17 mouse cellular contexts compared by ENCODE assay signal in the genomic region with DNA sequence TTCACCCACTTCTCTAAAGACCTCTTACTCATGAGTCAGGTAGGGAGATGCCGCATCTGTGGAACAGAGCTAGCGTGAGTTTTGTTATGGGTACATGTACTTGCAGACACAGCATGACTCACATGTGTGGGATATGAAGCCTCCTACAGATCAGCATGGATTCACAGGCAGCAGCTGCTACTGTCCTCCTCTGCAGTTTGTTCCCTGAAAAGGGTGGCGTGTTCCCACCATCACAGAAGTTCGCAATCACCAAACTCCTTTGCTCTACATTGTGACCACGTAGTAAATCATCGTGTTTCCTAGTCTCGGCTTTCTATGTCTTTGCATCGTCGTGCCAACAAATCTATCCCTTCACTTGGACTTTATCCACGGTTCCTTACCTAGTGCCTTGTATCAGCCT.
A peak's percentile ranks its signal among the peaks of the same experiment; 100 is the strongest.
DNase-seq lines count a peak whose midpoint lies in the region; ATAC-seq lines count a peak whose summit lies in the region.
"Had no signal": no experiment of that assay in that cellular context is flagged by ENCODE, and none has a peak within 500 bp of the region (broad histone marks: within the 10 kb centered on the region; RNA-seq: fewer than 3 reads in every experiment).

No protein-coding gene starts in this region.

- DNase-seq in frontal cortex, postnatal 10 days (ENCODE audit: low spot score in 2 of 2) = peak; percentile 16 to 61
- peak; percentile 85 to 91 for DNase-seq in layer of hippocampus, adult 8-10 months (ENCODE audit: low spot score in 2 of 2)
- DNase-seq in left cerebral cortex, adult 9 months (ENCODE audit: low spot score in 2 of 2) = peak; percentile 87 to 88
- peak; percentile 80 for DNase-seq in right cerebral cortex, postnatal 25 days
- no peak for DNase-seq in thymus, postnatal 0 days (ENCODE audit: low spot score)
- no peak for DNase-seq in T-cell, adult 2 months (ENCODE audit: low spot score)
- DNase-seq: cerebellum, adult 2 months; embryo, embryonic 11 days; kidney, adult 11 months; kidney, postnatal 25 days had no signal

- H3K9ac ChIP-seq in forebrain, embryonic 13.5 days = no peak overlapping the region
- H3K9ac ChIP-seq: hindbrain, embryonic 14.5 days had no signal

- 93% methylated on average over 10 of the region's 10 CpGs for WGBS in forebrain, embryonic 13.5 days

- H3K4me3 ChIP-seq in forebrain, embryonic 13.5 days = no peak overlapping the region

- no peaks in the 10 kb centered on the region for H3K27me3 ChIP-seq in forebrain, embryonic 13.5 days
- H3K27me3 ChIP-seq: CH12.LX had no signal

- ATAC-seq in forebrain, embryonic 13.5 days = no peak
- ATAC-seq: forebrain, embryonic 16.5 days; lung, postnatal 0 days had no signal

- H3K4me2 ChIP-seq in forebrain, embryonic 13.5 days = no peak overlapping the region
- H3K4me2 ChIP-seq: hindbrain, embryonic 14.5 days; midbrain, embryonic 11.5 days had no signal

- no peaks in the 10 kb centered on the region for H3K36me3 ChIP-seq in forebrain, embryonic 13.5 days (ENCODE audit: poor library complexity, severe bottlenecking)

- no peaks in the 10 kb centered on the region for H3K4me1 ChIP-seq in forebrain, embryonic 13.5 days

- no peak overlapping the region for H3K27ac ChIP-seq in forebrain, embryonic 13.5 days
- H3K27ac ChIP-seq: hindbrain, embryonic 14.5 days; stomach, postnatal 0 days had no signal

- no peaks in the 10 kb centered on the region for H3K9me3 ChIP-seq in forebrain, embryonic 13.5 days (replicated peaks)

Comparison
In these comparisons a context has a peak if more than half of its experiments do, and no peak if none do; other contexts are left out.
1. DNase-seq: peak in frontal cortex, postnatal 10 days (2 of 2), layer of hippocampus, adult 8-10 months (2 of 2), left cerebral cortex, adult 9 months (2 of 2) and right cerebral cortex, postnatal 25 days (single experiment); none in thymus, postnatal 0 days (single experiment) and T-cell, adult 2 months (single experiment).